Mouse (Mus musculus): ENCODE results near the gene Aven. TPM values are rescaled to one million over a fixed set of nuclear protein-coding genes. Genes with fewer than 3 reads are reported as not detected.
A peak's percentile ranks its signal among the peaks of the same experiment; 100 is the strongest.

The Aven gene
- total RNA-seq, 1 experiment = 22.3 TPM

GRCm38 (mm10) chr2:112491629-112492028 is 1.1 kb upstream of the Aven start:
- no peak for DNase-seq (ENCODE audit: low read depth, low spot score)
- H3K27ac ChIP-seq (ENCODE audit: insufficient read depth, low read depth, low read length, poor library complexity, severe bottlenecking) = no peak overlapping the region
- no peaks in the 10 kb centered on the region for H3K36me3 ChIP-seq (ENCODE audit: control insufficient read depth, insufficient read depth, low read length, poor library complexity, severe bottlenecking)
- H3K4me1 ChIP-seq (ENCODE audit: control insufficient read depth in 2 of 2, insufficient read depth in 2 of 2, low read length in 2 of 2, poor library complexity in 1 of 2) = peaks cover 0 to 8% of the 10 kb centered on the region in 2 experiments; a peak in 2 of 4 replicates
- no peak for TF ChIP-seq CHD2 (IDR thresholded peaks at IDR 0.05; ENCODE audit: low read depth, low read length)
- no peak for TF ChIP-seq HCFC1 (IDR thresholded peaks at IDR 0.05; ENCODE audit: borderline replicate concordance, insufficient read depth, low read length)
- no peak for TF ChIP-seq MAFK (IDR thresholded peaks at IDR 0.05; ENCODE audit: insufficient read depth, low read depth, low read length)
- TF ChIP-seq ZC3H11A (IDR thresholded peaks at IDR 0.05; ENCODE audit: borderline replicate concordance, low read depth, low read length) = no peak
- TF ChIP-seq ZNF384 (IDR thresholded peaks at IDR 0.05; ENCODE audit: low read depth, low read length) = no peak
- 0 out of 2 replicates have a peak overlapping the region, but pooled peaks have one; percentile 6 for H3K9ac ChIP-seq (ENCODE audit: insufficient read depth, low read depth, low read length, poor library complexity, severe bottlenecking)
- H3K9me3 ChIP-seq (ENCODE audit: control insufficient read depth, insufficient read depth, low read depth, low read length) = no peaks in the 10 kb centered on the region
- H3K4me3 ChIP-seq (ENCODE audit: insufficient read depth in 1 of 2, low read depth in 1 of 2, low read length in 2 of 2, poor library complexity in 1 of 2, severe bottlenecking in 1 of 2) = no peak overlapping the region
- in situ Hi-C loops (cut with MboI; ENCODE audit: low sequenced_read_pairs in 2 of 2, unreplicated experiment in 2 of 2) = no loop called here

GRCm38 (mm10) chr2:112492431-112492855 is 321 bp upstream of the Aven start:
- in situ Hi-C loops (cut with MboI; ENCODE audit: low sequenced_read_pairs in 2 of 2, unreplicated experiment in 2 of 2) = no loop called here
- Histone ChIP-seq H3K27ac (ENCODE audit: insufficient read depth, low read depth, low read length, poor library complexity, severe bottlenecking) (no peak overlapping the region), H3K9me3 (ENCODE audit: control insufficient read depth, insufficient read depth, low read depth, low read length) (no peaks in the 10 kb centered on the region), H3K9ac (ENCODE audit: insufficient read depth, low read depth, low read length, poor library complexity, severe bottlenecking) (peak overlapping the region; percentile 96), H3K4me1 (ENCODE audit: control insufficient read depth in 2 of 2, insufficient read depth in 2 of 2, low read length in 2 of 2, poor library complexity in 1 of 2) (peaks cover 2 to 8% of the 10 kb centered on the region in 2 experiments; a peak in 3 of 4 replicates), H3K4me3 (ENCODE audit: insufficient read depth in 1 of 2, low read depth in 1 of 2, low read length in 2 of 2, poor library complexity in 1 of 2, severe bottlenecking in 1 of 2) (peak overlapping the region; percentile 85 to 93), H3K36me3 (ENCODE audit: control insufficient read depth, insufficient read depth, low read length, poor library complexity, severe bottlenecking) (no peaks in the 10 kb centered on the region)
- no peak for DNase-seq (ENCODE audit: low read depth, low spot score)
- no peak for TF ChIP-seq HCFC1 (IDR thresholded peaks at IDR 0.05; ENCODE audit: borderline replicate concordance, insufficient read depth, low read length)
- TF ChIP-seq CHD2 (IDR thresholded peaks at IDR 0.05; ENCODE audit: low read depth, low read length) = no peak
- no peak for TF ChIP-seq ZC3H11A (IDR thresholded peaks at IDR 0.05; ENCODE audit: borderline replicate concordance, low read depth, low read length)
- no peak for TF ChIP-seq ZNF384 (IDR thresholded peaks at IDR 0.05; ENCODE audit: low read depth, low read length)
- TF ChIP-seq MAFK (IDR thresholded peaks at IDR 0.05; ENCODE audit: insufficient read depth, low read depth, low read length) = no peak

- TF ChIP-seq ZC3H11A (IDR thresholded peaks at IDR 0.05; ENCODE audit: borderline replicate concordance, low read depth, low read length) (no peak), CHD2 (IDR thresholded peaks at IDR 0.05; ENCODE audit: low read depth, low read length) (no peak), MAFK (IDR thresholded peaks at IDR 0.05; ENCODE audit: insufficient read depth, low read depth, low read length) (no peak), ZNF384 (IDR thresholded peaks at IDR 0.05; ENCODE audit: low read depth, low read length) (no peak), HCFC1 (IDR thresholded peaks at IDR 0.05; ENCODE audit: borderline replicate concordance, insufficient read depth, low read length) (no peak)
- Histone ChIP-seq H3K4me1 (ENCODE audit: control insufficient read depth in 2 of 2, insufficient read depth in 2 of 2, low read length in 2 of 2, poor library complexity in 1 of 2) (peaks cover 6 to 8% of the 10 kb centered on the region in 2 experiments; a peak in 3 of 4 replicates), H3K9ac (ENCODE audit: insufficient read depth, low read depth, low read length, poor library complexity, severe bottlenecking) (peak overlapping the region; percentile 77), H3K9me3 (ENCODE audit: control insufficient read depth, insufficient read depth, low read depth, low read length) (no peaks in the 10 kb centered on the region), H3K4me3 (ENCODE audit: insufficient read depth in 1 of 2, low read depth in 1 of 2, low read length in 2 of 2, poor library complexity in 1 of 2, severe bottlenecking in 1 of 2) (peak overlapping the region; percentile 85 to 93), H3K27ac (ENCODE audit: insufficient read depth, low read depth, low read length, poor library complexity, severe bottlenecking) (no peak overlapping the region; the same call in 1 of the 2 replicates), H3K36me3 (ENCODE audit: control insufficient read depth, insufficient read depth, low read length, poor library complexity, severe bottlenecking) (no peaks in the 10 kb centered on the region)
- no peak for DNase-seq (ENCODE audit: low read depth, low spot score)
- in situ Hi-C loops (cut with MboI; ENCODE audit: low sequenced_read_pairs in 2 of 2, unreplicated experiment in 2 of 2) = no loop called here
Observed at GRCm38 (mm10) chr2:112493539-112494260, 936 bp downstream of the Aven start.

GRCm38 (mm10) chr2:112497851-112498250 is 5.1 kb downstream of the Aven start:
- Histone ChIP-seq H3K27ac (ENCODE audit: insufficient read depth, low read depth, low read length, poor library complexity, severe bottlenecking) (peak overlapping the region; percentile 84; the same call in 1 of the 2 replicates), H3K4me3 (ENCODE audit: insufficient read depth in 1 of 2, low read depth in 1 of 2, low read length in 2 of 2, poor library complexity in 1 of 2, severe bottlenecking in 1 of 2) (no peak overlapping the region; a peak in 1 of 4 replicates), H3K9me3 (ENCODE audit: control insufficient read depth, insufficient read depth, low read depth, low read length) (no peaks in the 10 kb centered on the region), H3K9ac (ENCODE audit: insufficient read depth, low read depth, low read length, poor library complexity, severe bottlenecking) (no peak overlapping the region; the same call in 1 of the 2 replicates), H3K4me1 (ENCODE audit: control insufficient read depth in 2 of 2, insufficient read depth in 2 of 2, low read length in 2 of 2, poor library complexity in 1 of 2) (peaks cover 9% of the 10 kb centered on the region in 2 experiments; a peak in 2 of 4 replicates), H3K36me3 (ENCODE audit: control insufficient read depth, insufficient read depth, low read length, poor library complexity, severe bottlenecking) (no peaks in the 10 kb centered on the region)
- DNase-seq (ENCODE audit: low read depth, low spot score) = peak; percentile 78
- TF ChIP-seq CHD2 (IDR thresholded peaks at IDR 0.05; ENCODE audit: low read depth, low read length) (no peak), HCFC1 (IDR thresholded peaks at IDR 0.05; ENCODE audit: borderline replicate concordance, insufficient read depth, low read length) (no peak), ZNF384 (IDR thresholded peaks at IDR 0.05; ENCODE audit: low read depth, low read length) (no peak), MAFK (IDR thresholded peaks at IDR 0.05; ENCODE audit: insufficient read depth, low read depth, low read length) (no peak), ZC3H11A (IDR thresholded peaks at IDR 0.05; ENCODE audit: borderline replicate concordance, low read depth, low read length) (no peak)
- in situ Hi-C loops (cut with MboI; ENCODE audit: low sequenced_read_pairs in 2 of 2, unreplicated experiment in 2 of 2) = no loop called here

All from ES-E14 (cell line).